Mouse (Mus musculus): Measurements from ENCODE around the gene Snrpa1. TPM values are rescaled to one million over a fixed set of nuclear protein-coding genes. Genes with fewer than 3 reads are reported as not detected.

The Snrpa1 gene
- polyA plus RNA-seq, 1 experiment = 34.6 TPM

DNA sequence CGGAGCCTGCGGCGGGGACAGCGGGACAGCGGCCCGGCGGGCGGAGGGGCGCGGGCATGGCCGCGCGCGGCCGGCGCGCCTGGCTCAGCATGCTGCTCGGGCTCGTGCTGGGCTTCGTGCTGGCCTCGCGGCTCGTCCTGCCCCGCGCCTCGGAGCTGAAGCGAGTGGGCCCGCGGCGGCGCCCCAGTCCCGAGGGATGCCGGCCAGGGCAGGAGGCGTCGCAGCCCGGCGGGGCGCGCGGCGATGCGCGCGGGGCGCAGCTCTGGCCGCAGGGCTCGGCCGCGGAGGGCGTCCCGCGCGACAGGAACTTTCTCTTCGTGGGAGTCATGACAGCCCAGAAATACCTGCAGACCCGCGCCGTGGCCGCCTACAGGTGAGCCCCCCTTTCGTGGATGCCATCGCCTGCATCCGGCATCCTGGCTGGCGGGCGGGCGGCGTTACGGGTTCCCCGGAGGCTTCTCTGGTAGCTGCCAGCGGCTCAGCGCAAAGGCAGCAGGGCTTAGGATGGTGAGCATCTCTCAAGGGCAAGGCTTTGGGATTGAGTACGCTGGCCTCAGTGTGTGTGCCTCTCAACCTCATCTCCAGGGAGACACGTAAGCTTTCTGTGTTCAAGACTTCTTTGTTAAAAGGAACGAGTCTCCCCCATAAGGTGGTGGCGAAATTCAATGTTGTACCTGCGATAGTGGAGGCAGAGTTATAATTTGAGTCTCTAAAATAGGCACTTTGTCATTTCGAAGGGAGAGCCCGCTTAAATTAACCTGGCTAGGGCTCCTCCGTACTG is 51.2 kb downstream of the Snrpa1 start:
- Histone ChIP-seq H3K4me3 (ENCODE audit: insufficient read depth, low read length) (peak overlapping the region; percentile 56), H3K27ac (ENCODE audit: insufficient read depth, low read length) (peak overlapping the region; percentile 78), H3K4me1 (ENCODE audit: control insufficient read depth, insufficient read depth, low read length) (peaks cover 4% of the 10 kb centered on the region; the same call in 1 of the 2 replicates)
- TF ChIP-seq POLR2A (IDR thresholded peaks at IDR 0.05; ENCODE audit: extremely low read depth, insufficient read depth, low read length) = no peak
- no peak for TF ChIP-seq CTCF (IDR thresholded peaks at IDR 0.05; ENCODE audit: extremely low read depth, insufficient read depth, low read length)

DNA sequence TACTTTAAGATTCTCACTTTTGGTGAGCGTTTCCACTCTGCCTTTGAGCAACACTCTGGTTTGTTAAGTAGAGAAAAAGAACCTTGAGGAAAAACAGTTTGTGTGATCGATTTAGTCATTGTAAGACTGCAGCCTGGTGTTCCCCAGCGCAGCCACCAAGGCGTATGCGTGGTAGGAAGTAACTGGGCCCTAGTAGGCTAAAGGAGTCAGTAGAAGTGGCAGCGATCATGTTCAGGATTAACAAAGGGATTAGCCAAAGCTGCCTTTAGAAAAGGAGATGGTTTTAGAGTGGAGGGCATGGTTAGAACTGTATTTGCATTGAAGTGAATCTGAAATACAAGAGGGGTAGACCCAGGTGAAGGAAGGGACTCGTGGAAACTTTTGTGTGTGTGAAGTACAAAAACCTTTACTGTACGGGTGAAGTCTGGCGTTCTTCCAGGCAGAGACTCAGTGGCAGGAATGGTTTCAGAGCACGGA is 51.9 kb downstream of the Snrpa1 start:
- Histone ChIP-seq H3K4me3 (ENCODE audit: insufficient read depth, low read length) (peak overlapping the region; percentile 56), H3K4me1 (ENCODE audit: control insufficient read depth, insufficient read depth, low read length) (peaks cover 4% of the 10 kb centered on the region; the same call in 1 of the 2 replicates), H3K27ac (ENCODE audit: insufficient read depth, low read length) (peak overlapping the region; percentile 78)
- no peak for TF ChIP-seq POLR2A (IDR thresholded peaks at IDR 0.05; ENCODE audit: extremely low read depth, insufficient read depth, low read length)
- no peak for TF ChIP-seq CTCF (IDR thresholded peaks at IDR 0.05; ENCODE audit: extremely low read depth, insufficient read depth, low read length)

DNA sequence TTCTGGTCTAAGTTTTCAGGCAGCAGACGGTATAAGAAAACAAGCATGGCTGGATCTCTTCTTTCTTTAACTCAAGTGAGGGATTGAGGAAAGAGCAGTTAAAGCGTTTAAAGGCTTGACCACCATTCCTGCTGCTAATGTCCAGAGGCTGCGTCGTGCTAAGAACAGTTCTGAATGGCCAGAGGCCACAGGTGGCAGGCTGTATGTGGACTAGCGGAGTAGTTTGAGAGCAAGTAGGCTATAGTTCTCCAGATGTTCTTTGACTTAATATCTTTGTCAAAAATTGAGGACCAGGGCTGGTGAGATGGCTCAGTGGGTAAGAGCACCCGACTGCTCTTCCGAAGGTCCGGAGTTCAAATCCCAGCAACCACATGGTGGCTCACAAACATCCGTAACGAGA is 52.4 kb downstream of the Snrpa1 start:
- Histone ChIP-seq H3K27ac (ENCODE audit: insufficient read depth, low read length) (no peak overlapping the region; the same call in 1 of the 2 replicates), H3K4me3 (ENCODE audit: insufficient read depth, low read length) (peak overlapping the region; percentile 56; the same call in 1 of the 2 replicates)

DNA sequence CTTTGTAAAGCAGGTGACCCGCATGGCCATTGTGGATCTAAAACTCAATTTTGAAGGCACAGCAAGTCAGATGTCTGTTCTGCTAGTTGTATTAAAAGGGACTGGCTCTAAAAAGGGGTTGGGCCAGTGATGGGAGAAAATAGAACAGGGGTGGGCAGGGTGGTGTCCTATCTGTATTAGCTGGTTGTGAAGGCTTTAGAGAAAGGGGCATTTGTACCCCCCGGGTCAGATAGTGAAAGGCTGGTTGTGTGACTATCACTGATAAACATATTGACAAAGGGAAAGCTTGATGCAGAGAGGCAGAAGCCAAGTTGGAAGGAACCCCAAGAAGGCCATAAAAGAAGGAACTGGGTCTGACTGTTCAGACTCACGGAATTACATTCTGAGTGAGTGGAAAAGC is 54.8 kb downstream of the Snrpa1 start:
- peaks cover 7% of the 10 kb centered on the region; the same call in 1 of the 2 replicates for H3K4me1 ChIP-seq (ENCODE audit: control insufficient read depth, insufficient read depth, low read length)
- TF ChIP-seq CTCF (IDR thresholded peaks at IDR 0.05; ENCODE audit: extremely low read depth, insufficient read depth, low read length) (no peak), POLR2A (IDR thresholded peaks at IDR 0.05; ENCODE audit: extremely low read depth, insufficient read depth, low read length) (no peak)
- no peak overlapping the region for H3K4me3 ChIP-seq (ENCODE audit: insufficient read depth, low read length)

More for the DNA sequence above, 52.4 kb downstream of the Snrpa1 start:
- TF ChIP-seq CTCF (IDR thresholded peaks at IDR 0.05; ENCODE audit: extremely low read depth, insufficient read depth, low read length) = no peak
- TF ChIP-seq POLR2A (IDR thresholded peaks at IDR 0.05; ENCODE audit: extremely low read depth, insufficient read depth, low read length) = no peak
- H3K4me1 ChIP-seq (ENCODE audit: control insufficient read depth, insufficient read depth, low read length) = peaks cover 4% of the 10 kb centered on the region; the same call in 1 of the 2 replicates

DNA sequence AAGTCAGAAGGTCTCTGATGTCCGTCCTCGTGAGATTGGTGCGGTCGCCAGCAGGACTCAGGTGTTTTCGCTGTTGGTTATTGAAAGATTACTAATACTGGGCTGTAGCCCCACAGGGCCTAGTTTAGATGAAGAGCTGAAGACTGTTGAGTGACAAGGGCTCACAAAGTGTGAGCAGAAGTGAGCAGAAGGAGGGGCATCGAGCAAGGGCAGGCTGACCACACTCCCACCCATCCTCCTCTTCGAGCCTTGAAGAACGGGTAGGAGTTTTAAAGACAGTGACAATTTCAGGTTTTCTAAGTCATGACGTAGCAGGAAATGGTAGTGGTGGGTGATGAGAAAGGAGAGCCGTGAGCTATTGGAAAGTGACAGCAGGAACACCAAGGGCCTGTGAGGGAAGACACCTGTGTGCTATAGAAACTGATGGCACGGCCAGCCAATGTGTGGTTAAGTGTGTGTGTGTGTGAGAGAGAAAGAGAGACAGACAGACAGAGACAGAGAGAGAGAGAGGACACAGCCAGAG is 57.1 kb downstream of the Snrpa1 start:
- peaks cover 7% of the 10 kb centered on the region; the same call in 1 of the 2 replicates for H3K4me1 ChIP-seq (ENCODE audit: control insufficient read depth, insufficient read depth, low read length)
- TF ChIP-seq CTCF (IDR thresholded peaks at IDR 0.05; ENCODE audit: extremely low read depth, insufficient read depth, low read length) (no peak), POLR2A (IDR thresholded peaks at IDR 0.05; ENCODE audit: extremely low read depth, insufficient read depth, low read length) (no peak)
- H3K4me3 ChIP-seq (ENCODE audit: insufficient read depth, low read length) = no peak overlapping the region
- H3K27ac ChIP-seq (ENCODE audit: insufficient read depth, low read length) = no peak overlapping the region

More for the DNA sequence above, 54.8 kb downstream of the Snrpa1 start:
- no peak overlapping the region for H3K27ac ChIP-seq (ENCODE audit: insufficient read depth, low read length)

DNA sequence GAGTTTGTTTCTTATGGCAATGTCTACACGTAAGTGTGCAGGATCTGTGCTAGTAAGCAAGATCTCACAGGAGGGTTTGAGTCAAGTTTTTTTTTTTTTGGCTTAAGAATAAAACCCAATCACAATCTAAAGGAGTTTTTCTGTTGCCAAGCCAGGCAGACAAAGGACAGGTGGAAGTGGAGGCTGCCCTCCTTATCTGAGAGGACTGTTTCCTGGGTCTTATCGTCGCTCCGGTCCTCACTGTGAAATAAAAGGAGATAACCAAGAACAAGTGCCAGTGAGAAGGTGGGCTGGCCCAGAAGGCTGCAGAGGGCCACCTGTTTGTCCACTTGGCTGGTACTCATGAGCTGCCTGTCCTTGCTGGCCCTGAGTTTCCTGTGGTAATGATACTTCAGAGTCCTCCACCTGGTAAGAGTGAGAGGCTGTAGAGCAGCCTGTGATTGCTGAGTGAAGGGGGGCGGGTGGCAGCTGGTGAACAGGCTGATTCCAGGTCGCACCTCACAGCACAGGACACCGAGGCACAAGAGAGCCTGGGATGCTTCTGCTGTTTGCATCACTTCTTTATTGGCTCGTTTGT is 58.2 kb downstream of the Snrpa1 start:
- TF ChIP-seq POLR2A (IDR thresholded peaks at IDR 0.05; ENCODE audit: extremely low read depth, insufficient read depth, low read length) (no peak), CTCF (IDR thresholded peaks at IDR 0.05; ENCODE audit: extremely low read depth, insufficient read depth, low read length) (no peak)
- Histone ChIP-seq H3K4me3 (ENCODE audit: insufficient read depth, low read length) (no peak overlapping the region), H3K4me1 (ENCODE audit: control insufficient read depth, insufficient read depth, low read length) (peaks cover 5% of the 10 kb centered on the region; the same call in 1 of the 2 replicates), H3K27ac (ENCODE audit: insufficient read depth, low read length) (no peak overlapping the region)

DNA sequence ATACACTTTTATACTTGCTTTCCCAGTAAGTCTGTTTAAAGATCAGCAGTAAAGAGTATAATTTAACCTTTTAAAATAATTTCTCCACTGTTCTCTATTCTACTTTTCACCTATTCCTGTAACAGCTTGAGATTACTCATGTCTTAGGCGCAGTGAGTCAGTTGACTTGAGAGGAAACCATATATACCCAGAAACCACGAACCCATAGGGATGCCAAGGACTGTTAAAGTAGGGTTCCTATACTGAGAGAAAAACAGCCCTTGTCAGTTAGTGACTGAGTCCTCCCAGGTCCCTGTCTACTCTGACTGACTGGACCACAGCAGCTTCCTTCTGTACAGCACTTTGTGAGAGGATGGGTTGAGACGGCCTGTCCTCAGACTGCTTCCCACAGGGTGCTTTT is 59.2 kb downstream of the Snrpa1 start:
- Histone ChIP-seq H3K4me1 (ENCODE audit: control insufficient read depth, insufficient read depth, low read length) (peaks cover 3% of the 10 kb centered on the region; the same call in 1 of the 2 replicates), H3K4me3 (ENCODE audit: insufficient read depth, low read length) (no peak overlapping the region), H3K27ac (ENCODE audit: insufficient read depth, low read length) (no peak overlapping the region)
- TF ChIP-seq CTCF (IDR thresholded peaks at IDR 0.05; ENCODE audit: extremely low read depth, insufficient read depth, low read length) = no peak
- no peak for TF ChIP-seq POLR2A (IDR thresholded peaks at IDR 0.05; ENCODE audit: extremely low read depth, insufficient read depth, low read length)

DNA sequence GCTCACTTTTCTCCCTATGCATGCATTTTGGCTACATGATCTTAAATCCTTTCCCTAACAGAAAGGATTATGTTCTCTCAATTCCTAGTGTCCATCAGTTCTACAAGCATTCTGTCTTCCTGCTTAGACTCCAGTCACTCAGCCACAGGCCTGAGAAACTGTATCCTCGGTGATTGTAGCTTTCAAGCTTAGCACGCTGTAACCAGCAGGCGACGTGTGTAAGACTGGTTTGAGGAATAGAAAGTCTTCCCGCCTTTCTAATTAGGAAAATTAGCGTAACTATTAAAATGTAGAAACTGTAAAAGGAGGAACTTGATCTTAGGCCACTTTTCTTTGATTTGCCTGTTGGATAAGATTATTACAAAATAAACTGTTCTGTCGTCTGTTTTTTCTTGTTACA is 60.0 kb downstream of the Snrpa1 start:
- Histone ChIP-seq H3K4me1 (ENCODE audit: control insufficient read depth, insufficient read depth, low read length) (peaks cover 3% of the 10 kb centered on the region; the same call in 1 of the 2 replicates), H3K27ac (ENCODE audit: insufficient read depth, low read length) (no peak overlapping the region), H3K4me3 (ENCODE audit: insufficient read depth, low read length) (no peak overlapping the region)
- TF ChIP-seq POLR2A (IDR thresholded peaks at IDR 0.05; ENCODE audit: extremely low read depth, insufficient read depth, low read length) = no peak
- no peak for TF ChIP-seq CTCF (IDR thresholded peaks at IDR 0.05; ENCODE audit: extremely low read depth, insufficient read depth, low read length)

DNA sequence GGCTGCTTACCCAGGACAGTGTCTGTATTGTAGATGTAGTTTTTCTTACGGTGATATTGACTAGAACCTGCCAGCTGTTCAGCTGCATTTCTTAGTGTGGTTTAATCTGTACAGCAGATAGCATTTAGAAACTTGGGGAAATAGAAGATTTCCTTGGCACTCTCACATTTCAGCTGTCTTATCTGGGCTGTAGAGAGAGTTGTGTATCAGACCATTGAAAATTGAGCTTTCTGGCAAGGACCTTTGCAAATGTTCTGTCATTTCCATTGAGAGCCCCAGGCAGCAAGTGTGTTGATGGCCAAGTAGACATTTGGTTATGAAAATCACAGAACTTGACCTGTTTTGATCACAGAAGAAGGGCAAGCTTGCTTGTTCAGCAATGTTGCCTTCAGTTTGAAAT is 61.3 kb downstream of the Snrpa1 start:
- TF ChIP-seq POLR2A (IDR thresholded peaks at IDR 0.05; ENCODE audit: extremely low read depth, insufficient read depth, low read length) (no peak), CTCF (IDR thresholded peaks at IDR 0.05; ENCODE audit: extremely low read depth, insufficient read depth, low read length) (no peak)
- peaks cover 3% of the 10 kb centered on the region; the same call in 1 of the 2 replicates for H3K4me1 ChIP-seq (ENCODE audit: control insufficient read depth, insufficient read depth, low read length)
- H3K27ac ChIP-seq (ENCODE audit: insufficient read depth, low read length) = no peak overlapping the region
- no peak overlapping the region for H3K4me3 ChIP-seq (ENCODE audit: insufficient read depth, low read length)
